Mouse (Mus musculus) C2C12 (cell line): ENCODE results near the gene Dennd4b. TPM values are rescaled to one million over a fixed set of nuclear protein-coding genes. Genes with fewer than 3 reads are reported as not detected.

Experiments used
- H3K27me3 ChIP-seq: one replicate; pipeline ENCODE4 v1.6.1; 2011; ENCODE audit not compliant: control insufficient read depth, insufficient read depth, insufficient read length
- H3K36me3 ChIP-seq: one replicate; pipeline ENCODE4 v1.6.1; 2011; ENCODE audit not compliant: control insufficient read depth, insufficient read depth
- H3K4me3 ChIP-seq: one replicate; pipeline ENCODE4 v1.5.1; 2011; ENCODE audit warnings: mild to moderate bottlenecking, control low read depth; ENCODE audit not compliant: poor library complexity, insufficient read depth, severe bottlenecking
- H3K79me2 ChIP-seq: one replicate; pipeline ENCODE4 v1.6.1; 2011; ENCODE audit not compliant: control insufficient read depth, insufficient read depth
- H3K79me3 ChIP-seq: one replicate; pipeline ENCODE4 v1.6.1; 2011; ENCODE audit warnings: low read depth, control low read depth
- H3ac ChIP-seq: one replicate; pipeline ENCODE3; 2011; ENCODE audit warnings: low read depth; ENCODE audit not compliant: control insufficient read depth, insufficient read length
- CEBPB ChIP-seq: IDR thresholded peaks from one replicate; pipeline ENCODE4 v1.6.1; 2011; ENCODE audit warnings: low read depth, mild to moderate bottlenecking, control low read depth, moderate library complexity
- CTCF ChIP-seq: IDR thresholded peaks from one replicate; pipeline ENCODE4 v1.5.1; 2011; ENCODE audit not compliant: control insufficient read depth, insufficient read depth, insufficient read length
- FOSL1 ChIP-seq: IDR thresholded peaks from one replicate; pipeline ENCODE4 v1.8.0; 2011; ENCODE audit warnings: mild to moderate bottlenecking, low read length; ENCODE audit not compliant: poor library complexity, insufficient read depth, severe bottlenecking
- MAX ChIP-seq: IDR thresholded peaks from one replicate; pipeline ENCODE4 v1.6.1; 2011; ENCODE audit warnings: mild to moderate bottlenecking, control low read depth
- MYOD1 ChIP-seq: IDR thresholded peaks from one replicate; pipeline ENCODE4 v1.6.1; 2011; ENCODE audit warnings: low read depth; ENCODE audit not compliant: control insufficient read depth, insufficient read length
- MYOG ChIP-seq: IDR thresholded peaks from one replicate; pipeline ENCODE4 v1.6.1; 2011; ENCODE audit not compliant: control insufficient read depth, insufficient read length; ENCODE audit errors: extremely low read depth
- USF1 ChIP-seq: IDR thresholded peaks from one replicate; pipeline ENCODE4 v1.6.1; 2011; ENCODE audit warnings: low read depth, mild to moderate bottlenecking, control low read depth, moderate library complexity
- microRNA-seq: library from miRNA; unstranded; fragments of <30 nt; microRNA quantifications from one replicate; pipeline ENCODE4, GENCODE M21; 2019; ENCODE audit warnings: borderline microRNAs expressed
- polyA plus RNA-seq: library from polyadenylated mRNA; unstranded; fragments of >200 nt; fragmentation: generic; extraction: Trizol; gene quantifications from one replicate; pipeline ENCODE4 v1.2.1, GENCODE M21; 2012; ENCODE audit warnings: missing spikeins

Dennd4b gene
- polyA plus RNA-seq, 1 experiment: 2.6 TPM

GRCm38 (mm10) chr3:90313367-90313766 lies 48.4 kb downstream of the Dennd4b start:
- Histone ChIP-seq H3K27me3 (no peaks in the 10 kb centered on the region), H3K4me3 (no peak overlapping the region), H3K79me3 (peaks cover 90% of the 10 kb centered on the region), H3K36me3 (peaks cover 3% of the 10 kb centered on the region), H3ac (no peak overlapping the region), H3K79me2 (peaks cover 100% of the 10 kb centered on the region)
- no peak for TF ChIP-seq MAX
- no peak for TF ChIP-seq CTCF
- TF ChIP-seq CEBPB: no peak
- no peak for TF ChIP-seq MYOG
- TF ChIP-seq USF1: no peak
- no peak for TF ChIP-seq FOSL1
- TF ChIP-seq MYOD1: no peak

- no peaks in the 10 kb centered on the region for H3K27me3 ChIP-seq
- H3K79me2 ChIP-seq: peaks cover 100% of the 10 kb centered on the region
- no peak overlapping the region for H3ac ChIP-seq
- no peak overlapping the region for H3K4me3 ChIP-seq
- peaks cover 3% of the 10 kb centered on the region for H3K36me3 ChIP-seq
- H3K79me3 ChIP-seq: peaks cover 91% of the 10 kb centered on the region
- no peak for TF ChIP-seq MYOD1
These were observed 49.3 kb downstream of the Dennd4b start for GRCm38 (mm10) chr3:90314241-90314640.

GRCm38 (mm10) chr3:90322289-90322688 lies 57.3 kb downstream of the Dennd4b start:
- Histone ChIP-seq H3K36me3 (no peaks in the 10 kb centered on the region), H3K27me3 (no peaks in the 10 kb centered on the region), H3ac (no peak overlapping the region), H3K4me3 (no peak overlapping the region), H3K79me3 (peaks cover 90% of the 10 kb centered on the region), H3K79me2 (peaks cover 100% of the 10 kb centered on the region)
- TF ChIP-seq CTCF (no peak), MYOD1 (no peak), MAX (no peak)

- no peak overlapping the region for H3K4me3 ChIP-seq
- peaks cover 100% of the 10 kb centered on the region for H3K79me2 ChIP-seq
- no peak overlapping the region for H3ac ChIP-seq
- H3K79me3 ChIP-seq: peaks cover 87% of the 10 kb centered on the region
- H3K27me3 ChIP-seq: no peaks in the 10 kb centered on the region
- no peaks in the 10 kb centered on the region for H3K36me3 ChIP-seq
- TF ChIP-seq USF1 (no peak), FOSL1 (no peak), MAX (no peak), CEBPB (no peak), CTCF (no peak), MYOD1 (no peak)
These were observed 58.1 kb downstream of the Dennd4b start for GRCm38 (mm10) chr3:90323119-90323518.

Small RNA genes within 50 kb of the gene (microRNA-seq; reads per million reads assigned to microRNA genes)
- not detected for gene Mir7012

Other genes with a start within 250 kb of the Dennd4b start
- gene 4933434E20Rik, start 213.5 kb upstream of the Dennd4b start, polyA plus RNA-seq: 67.6 TPM
- gene Ubap2l, start 212.6 kb upstream of the Dennd4b start, polyA plus RNA-seq: 110 TPM
- gene Tpm3, start 192.5 kb upstream of the Dennd4b start, polyA plus RNA-seq: 341 TPM
- 0.47 TPM for gene Nup210l, start 161.1 kb upstream of the Dennd4b start, polyA plus RNA-seq
- gene Rps27, start 51.5 kb upstream of the Dennd4b start, polyA plus RNA-seq: 4,707 TPM
- gene Rab13, start 51.5 kb upstream of the Dennd4b start, polyA plus RNA-seq: 28.2 TPM
- gene Jtb, start 33.6 kb upstream of the Dennd4b start, polyA plus RNA-seq: 36.1 TPM
- 0.06 TPM for gene Creb3l4, start 21.7 kb upstream of the Dennd4b start, polyA plus RNA-seq
- gene Slc39a1, start 17.0 kb upstream of the Dennd4b start, polyA plus RNA-seq: 82.1 TPM
- 25.7 TPM for gene Crtc2, start 11.0 kb upstream of the Dennd4b start, polyA plus RNA-seq
- gene Gatad2b, start 28.0 kb downstream of the Dennd4b start, polyA plus RNA-seq: 14.2 TPM
- gene Slc27a3, start 124.8 kb downstream of the Dennd4b start, polyA plus RNA-seq: 8.6 TPM
- 39.3 TPM for gene Ints3, start 168.4 kb downstream of the Dennd4b start, polyA plus RNA-seq
- 1.0 TPM for gene Npr1, start 200.7 kb downstream of the Dennd4b start, polyA plus RNA-seq
- 93.9 TPM for gene Ilf2, start 210.9 kb downstream of the Dennd4b start, polyA plus RNA-seq
- 18.8 TPM for gene Snapin, start 225.8 kb downstream of the Dennd4b start, polyA plus RNA-seq
- 103 TPM for gene Chtop, start 244.3 kb downstream of the Dennd4b start, polyA plus RNA-seq
- gene S100a1, start 249.2 kb downstream of the Dennd4b start, polyA plus RNA-seq: 96.0 TPM
- 96.7 TPM for gene S100a13, start 249.2 kb downstream of the Dennd4b start, polyA plus RNA-seq